ENCODE assay signal across 8 mouse cellular contexts in genomic region chr11:55459850-55460558, GRCm38 (mm10). TPM values are rescaled to one million over a fixed set of nuclear protein-coding genes. Genes with fewer than 3 reads are reported as not detected.
A peak's percentile ranks its signal among the peaks of the same experiment; 100 is the strongest.
DNase-seq lines count a peak whose midpoint lies in the region; ATAC-seq and TF ChIP-seq lines count a peak whose summit lies in the region.

No protein-coding gene starts in this region.

- H3K27ac ChIP-seq in left cerebral cortex, adult 2 months: peak overlapping the region; percentile 78; the same call in 1 of the 2 replicates
- peak overlapping the region; percentile 80 for H3K27ac ChIP-seq in embryonic facial prominence, embryonic 15.5 days (replicated peaks)
- H3K27ac ChIP-seq in neural tube, embryonic 13.5 days (replicated peaks): no peak overlapping the region

- H3K4me2 ChIP-seq in embryonic facial prominence, embryonic 15.5 days (replicated peaks): peak overlapping the region; percentile 87
- H3K4me2 ChIP-seq in neural tube, embryonic 13.5 days: peak overlapping the region; percentile 84

- peak overlapping the region; percentile 97 for H3K4me3 ChIP-seq in left cerebral cortex, adult 2 months
- peak overlapping the region; percentile 85 for H3K4me3 ChIP-seq in embryonic facial prominence, embryonic 15.5 days (replicated peaks)
- peak overlapping the region; percentile 70 for H3K4me3 ChIP-seq in neural tube, embryonic 13.5 days

- H3K27me3 ChIP-seq in embryonic facial prominence, embryonic 15.5 days: no peaks in the 10 kb centered on the region
- no peaks in the 10 kb centered on the region for H3K27me3 ChIP-seq in neural tube, embryonic 13.5 days

- no peak for ATAC-seq in embryonic facial prominence, embryonic 15.5 days (ENCODE audit: insufficient number of reproducible peaks, low FRiP score, low TSS enrichment, low read depth)
- ATAC-seq in neural tube, embryonic 13.5 days (ENCODE audit: low read depth): no peak

- WGBS in embryonic facial prominence, embryonic 15.5 days: 13% methylated on average over 3 of the region's 3 CpGs
- 37% methylated on average over 3 of the region's 3 CpGs for WGBS in neural tube, embryonic 13.5 days

- peaks cover 26% of the 10 kb centered on the region for H3K4me1 ChIP-seq in embryonic facial prominence, embryonic 15.5 days
- peaks cover 36% of the 10 kb centered on the region for H3K4me1 ChIP-seq in neural tube, embryonic 13.5 days (replicated peaks)

- no peak for DNase-seq in left cerebral cortex, adult 2 months (ENCODE audit: extremely low spot score in 1 of 2, low spot score in 2 of 2)
- no peak for DNase-seq in left cerebral cortex, postnatal 25 days (ENCODE audit: low spot score in 2 of 2)
- DNase-seq in kidney, postnatal 14 days: peak; percentile 20
- no peak for DNase-seq in left cerebral cortex, adult 9 months (ENCODE audit: low spot score in 2 of 2)
- no peak for DNase-seq in thymus, postnatal 36 days
- DNase-seq in urinary bladder, adult 18-20 months (ENCODE audit: low spot score in 2 of 2): no peak

- intact Hi-C loops in left cerebral cortex, adult 2 months (cut with DNase I): no loop called here
- intact Hi-C loops in left cerebral cortex, postnatal 25 days (cut with DNase I): no loop called here

- H3K9ac ChIP-seq in embryonic facial prominence, embryonic 15.5 days: peak overlapping the region; percentile 58
- H3K9ac ChIP-seq in neural tube, embryonic 13.5 days: peak overlapping the region; percentile 83

- no peak for TF ChIP-seq CTCF in left cerebral cortex, adult 2 months (IDR thresholded peaks at IDR 0.05)

- H3K36me3 ChIP-seq in embryonic facial prominence, embryonic 15.5 days: no peaks in the 10 kb centered on the region
- H3K36me3 ChIP-seq in neural tube, embryonic 13.5 days: no peaks in the 10 kb centered on the region

- H3K9me3 ChIP-seq in embryonic facial prominence, embryonic 15.5 days (replicated peaks): no peaks in the 10 kb centered on the region
- H3K9me3 ChIP-seq in neural tube, embryonic 13.5 days: no peaks in the 10 kb centered on the region

RNA-seq across cellular contexts. Expression of gene Atox1, which starts 1.0 kb away (rescaled TPM):
- total RNA-seq in left cerebral cortex, adult 2 months (2021): 10 to 100 TPM; 87.0 to 97.9 TPM
- 100 to 1,000 TPM in 1 of 2 experiments, 10 to 100 TPM in 1; 98.7 to 111 TPM for total RNA-seq in left cerebral cortex, postnatal 25 days (2021)
- polyA plus RNA-seq in embryonic facial prominence, embryonic 15.5 days (2015; fragmentation: Nextera tagmentation; extraction: Ambion mirVana): 487 and 541 TPM in 2 replicates
- 281 and 343 TPM in 2 replicates for polyA plus RNA-seq in neural tube, embryonic 13.5 days (2015; fragmentation: Nextera tagmentation; extraction: Ambion mirVana)

RNA-seq across cellular contexts. Expression of gene G3bp1, which starts 9.5 kb away (rescaled TPM):
- total RNA-seq in left cerebral cortex, adult 2 months (2021): 10 to 100 TPM; 34.8 to 35.0 TPM
- 10 to 100 TPM; 34.1 to 34.4 TPM for total RNA-seq in left cerebral cortex, postnatal 25 days (2021)
- 150 and 160 TPM in 2 replicates for polyA plus RNA-seq in embryonic facial prominence, embryonic 15.5 days (2015; fragmentation: Nextera tagmentation; extraction: Ambion mirVana)
- polyA plus RNA-seq in neural tube, embryonic 13.5 days (2015; fragmentation: Nextera tagmentation; extraction: Ambion mirVana): 111 and 119 TPM in 2 replicates

RNA-seq across cellular contexts. Expression of gene Sparc, which starts 37.0 kb away (rescaled TPM):
- total RNA-seq in left cerebral cortex, adult 2 months (2021): 100 to 1,000 TPM; 177 to 202 TPM
- 100 to 1,000 TPM; 275 to 297 TPM for total RNA-seq in left cerebral cortex, postnatal 25 days (2021)
- 3,074 and 3,219 TPM in 2 replicates for polyA plus RNA-seq in embryonic facial prominence, embryonic 15.5 days (2015; fragmentation: Nextera tagmentation; extraction: Ambion mirVana)
- 730 and 747 TPM in 2 replicates for polyA plus RNA-seq in neural tube, embryonic 13.5 days (2015; fragmentation: Nextera tagmentation; extraction: Ambion mirVana)
